Mouse (Mus musculus) midbrain, postnatal 0 days (tissue): Measurements from ENCODE around the gene Tmod1. TPM values are rescaled to one million over a fixed set of nuclear protein-coding genes. Genes with fewer than 3 reads are reported as not detected.

Experiments
- ATAC-seq: fragments of 200-750 bp; cut with Nextera tagmentation; 2 replicates; pipeline ENCODE4 v1.8.0; 2017; ENCODE audit warnings: moderate number of reproducible peaks, mild to moderate bottlenecking, moderate TSS enrichment, moderate library complexity; ENCODE audit not compliant: low FRiP score
- DNase-seq: peaks from one replicate; pipeline ENCODE4 v3.0.0-alpha.2; 2015; ENCODE audit warnings: low spot score
- H3K27ac ChIP-seq: fragments of 300-500 bp; sonication (generic); 2 replicates; pipeline ENCODE4 v1.5.1; 2014; ENCODE audit warnings: low read depth, mild to moderate bottlenecking, low read length, mixed read lengths
- H3K27me3 ChIP-seq: fragments of 300-500 bp; sonication (generic); 2 replicates; pipeline ENCODE4 v1.6.1; 2014; ENCODE audit warnings: low read length, control low read depth, mixed read lengths; ENCODE audit not compliant: insufficient read depth
- H3K36me3 ChIP-seq: fragments of 300-500 bp; sonication (generic); 2 replicates; pipeline ENCODE4 v1.6.1; 2014; ENCODE audit warnings: low read length, control low read depth, mixed read lengths; ENCODE audit not compliant: insufficient read depth
- H3K4me1 ChIP-seq: fragments of 300-500 bp; sonication (generic); 2 replicates; pipeline ENCODE4 v1.6.1; 2014; ENCODE audit warnings: mild to moderate bottlenecking, control low read depth, antibody characterized with exemption, low read length, mixed read lengths; ENCODE audit not compliant: insufficient read depth
- H3K4me2 ChIP-seq: fragments of 300-500 bp; sonication (generic); 2 replicates; pipeline ENCODE4 v1.6.1; 2014; ENCODE audit warnings: low read depth, mild to moderate bottlenecking, low read length, mixed read lengths; ENCODE audit not compliant: poor library complexity, severe bottlenecking
- H3K4me3 ChIP-seq: fragments of 300-500 bp; sonication (generic); 2 replicates; pipeline ENCODE4 v1.5.1; 2014; ENCODE audit warnings: low read depth, mild to moderate bottlenecking, low read length, moderate library complexity
- H3K9ac ChIP-seq: fragments of 300-500 bp; sonication (generic); replicated peaks from 2 replicates; pipeline ENCODE4 v1.6.1; 2014; ENCODE audit warnings: mild to moderate bottlenecking, low read length, moderate library complexity, mixed read lengths; ENCODE audit not compliant: poor library complexity, severe bottlenecking
- H3K9me3 ChIP-seq: fragments of 300-500 bp; sonication (generic); 2 replicates; pipeline ENCODE4 v1.6.1; 2016; ENCODE audit warnings: low read length, control low read depth
- CTCF ChIP-seq: IDR thresholded peaks from 2 replicates; pipeline ENCODE4 v1.5.1; 2016; ENCODE audit warnings: antibody characterized with exemption, mild to moderate bottlenecking
- WGBS: fragments of 180-500 bp; shearing (Covaris S2); extraction: QIAGEN DNeasy Blood & Tissue Kit; methylation state at CpG from one replicate; pipeline ENCODE4 v1.1.7; 2014; 5-methylcytosine and 5-hydroxymethylcytosine counted together
- polyA plus RNA-seq: library from polyadenylated mRNA; unstranded; fragments of >200 nt; fragmentation: Nextera tagmentation; extraction: Ambion mirVana; gene quantifications from 2 replicates; pipeline ENCODE4 v1.2.1, GENCODE M21; 2015
- total RNA-seq: library from RNA; depleted of rRNA; stranded (reverse); fragments of >200 nt; gene quantifications from 2 replicates; pipeline ENCODE4 v1.2.3, GENCODE M21; 2014

Gene Tmod1
- total and polyA plus RNA-seq, 2 experiments from 2014 or later = 0.55 to 0.75 TPM

DNA sequence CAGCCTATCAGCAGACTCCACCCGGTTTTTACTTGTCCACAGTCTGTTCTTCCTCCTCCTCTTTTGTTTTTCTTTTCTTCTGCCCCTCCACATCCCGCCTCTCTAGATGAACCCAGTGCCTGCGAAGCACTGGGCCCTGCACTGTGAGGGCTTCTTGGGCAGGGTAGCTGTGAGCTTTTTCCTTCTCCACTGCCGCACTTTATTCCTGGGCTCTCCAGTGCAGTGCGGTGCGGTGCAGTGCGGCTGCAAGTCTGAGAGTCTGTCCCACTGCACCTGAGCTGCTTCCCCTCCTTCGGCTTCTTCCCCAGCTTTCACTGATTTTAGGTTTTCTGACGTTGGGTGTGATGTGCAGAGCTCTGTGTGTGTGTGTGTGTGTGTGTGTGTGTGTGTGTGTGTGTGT, 6.3 kb upstream of the Tmod1 start:
- WGBS = 70% methylated on average over 9 of the region's 9 CpGs
- H3K9me3 ChIP-seq = no peaks in the 10 kb centered on the region
- H3K27me3 ChIP-seq = peaks cover 2% of the 10 kb centered on the region; the same call in 1 of the 2 replicates
- no peak overlapping the region for H3K4me2 ChIP-seq
- H3K9ac ChIP-seq = no peak overlapping the region
- no peaks in the 10 kb centered on the region for H3K4me1 ChIP-seq
- ATAC-seq (no peak), DNase-seq (no peak)
- H3K36me3 ChIP-seq = peaks cover 10% of the 10 kb centered on the region; the same call in 1 of the 2 replicates
- no peak for TF ChIP-seq CTCF
- H3K4me3 ChIP-seq = no peak overlapping the region
- no peak overlapping the region for H3K27ac ChIP-seq

DNA sequence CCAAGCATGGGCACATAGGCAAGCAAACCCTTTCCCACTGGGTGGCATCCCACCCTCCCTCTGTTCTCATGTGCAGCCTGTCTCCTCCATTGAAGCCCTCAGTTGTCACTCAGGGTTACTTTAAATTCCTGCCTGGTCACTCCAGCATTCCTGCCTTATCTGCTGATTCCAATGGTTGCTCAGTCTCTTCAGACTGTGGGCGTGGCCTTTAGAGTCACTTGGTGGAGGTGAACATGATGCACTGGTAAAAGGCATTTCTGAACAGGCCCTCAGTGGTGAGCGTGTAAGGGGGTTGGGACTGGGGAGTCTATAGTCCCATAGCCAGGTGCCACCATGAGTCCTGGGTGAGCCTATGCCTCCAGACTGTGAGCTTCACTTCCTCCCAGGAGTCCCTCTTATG, 5.5 kb upstream of the Tmod1 start:
- TF ChIP-seq CTCF = no peak
- Histone ChIP-seq H3K4me3 (no peak overlapping the region), H3K36me3 (peaks cover 10% of the 10 kb centered on the region; the same call in 1 of the 2 replicates), H3K27me3 (peaks cover 10% of the 10 kb centered on the region; the same call in 1 of the 2 replicates), H3K4me1 (no peaks in the 10 kb centered on the region), H3K27ac (no peak overlapping the region), H3K4me2 (no peak overlapping the region), H3K9me3 (no peaks in the 10 kb centered on the region), H3K9ac (no peak overlapping the region)
- ATAC-seq (no peak), DNase-seq (no peak)
- 88% methylated on average over 2 of the region's 2 CpGs for WGBS

- ATAC-seq (no peak), DNase-seq (no peak)
- H3K4me2 ChIP-seq = peak overlapping the region; percentile 98
- no peak for TF ChIP-seq CTCF
- H3K4me3 ChIP-seq = peak overlapping the region; percentile 55
- H3K27ac ChIP-seq = no peak overlapping the region
- H3K4me1 ChIP-seq = peaks cover 8% of the 10 kb centered on the region; the same call in 1 of the 2 replicates
- 9% methylated on average over 12 of the region's 12 CpGs for WGBS
- H3K27me3 ChIP-seq = peaks cover 35% of the 10 kb centered on the region; the same call in 1 of the 2 replicates
- H3K9ac ChIP-seq = no peak overlapping the region
- H3K9me3 ChIP-seq = no peaks in the 10 kb centered on the region
- H3K36me3 ChIP-seq = peaks cover 3% of the 10 kb centered on the region; the same call in 1 of the 2 replicates
These were observed 194 bp upstream of the Tmod1 start for GRCm38 (mm10) chr4:46038591-46038891.

DNA sequence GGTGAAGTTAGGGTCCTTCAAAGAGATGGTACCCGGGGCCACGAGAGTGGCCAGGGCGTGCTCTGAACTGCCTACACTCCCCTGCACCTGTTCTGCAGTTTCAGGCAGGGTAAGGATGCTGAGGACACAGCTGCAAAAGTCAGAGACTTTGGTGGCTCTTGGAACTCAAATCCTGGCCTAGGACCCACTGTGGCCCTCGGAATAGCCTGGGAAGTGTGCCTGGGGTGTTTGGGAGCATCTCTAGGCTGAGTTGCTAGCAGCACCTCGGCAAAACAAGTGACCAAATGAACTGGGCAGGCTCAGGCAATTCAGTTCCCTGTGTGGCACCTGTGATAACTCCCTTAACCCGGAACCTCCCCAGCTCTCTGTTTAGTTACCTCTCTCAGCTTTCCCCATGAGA, 1.2 kb downstream of the Tmod1 start:
- no peaks in the 10 kb centered on the region for H3K9me3 ChIP-seq
- H3K36me3 ChIP-seq = peaks cover 3% of the 10 kb centered on the region; the same call in 1 of the 2 replicates
- H3K27ac ChIP-seq = no peak overlapping the region
- ATAC-seq (no peak), DNase-seq (no peak)
- peaks cover 8% of the 10 kb centered on the region; the same call in 1 of the 2 replicates for H3K4me1 ChIP-seq
- 17% methylated on average over 6 of the region's 6 CpGs for WGBS
- H3K4me2 ChIP-seq = peak overlapping the region; percentile 98
- H3K4me3 ChIP-seq = peak overlapping the region; percentile 55; the same call in 1 of the 2 replicates
- no peak for TF ChIP-seq CTCF
- H3K27me3 ChIP-seq = peaks cover 35% of the 10 kb centered on the region; the same call in 1 of the 2 replicates
- no peak overlapping the region for H3K9ac ChIP-seq

GRCm38 (mm10) chr4:46040594-46041192, 2.0 kb downstream of the Tmod1 start:
- H3K27ac ChIP-seq = no peak overlapping the region
- TF ChIP-seq CTCF = peak; percentile 72
- WGBS = 27% methylated on average over 9 of the region's 9 CpGs
- DNase-seq (no peak), ATAC-seq (0 out of 2 replicates have a peak, but pooled peaks have one; percentile 12)
- peaks cover under 1% of the 10 kb centered on the region; the same call in 1 of the 2 replicates for H3K36me3 ChIP-seq
- H3K9me3 ChIP-seq = no peaks in the 10 kb centered on the region
- peaks cover 35% of the 10 kb centered on the region; the same call in 1 of the 2 replicates for H3K27me3 ChIP-seq
- peaks cover 8% of the 10 kb centered on the region; the same call in 1 of the 2 replicates for H3K4me1 ChIP-seq
- H3K4me2 ChIP-seq = no peak overlapping the region
- H3K9ac ChIP-seq = no peak overlapping the region
- H3K4me3 ChIP-seq = no peak overlapping the region

GRCm38 (mm10) chr4:46041761-46042504, 3.2 kb downstream of the Tmod1 start:
- H3K9ac ChIP-seq = no peak overlapping the region
- H3K27ac ChIP-seq = no peak overlapping the region
- no peak for ATAC-seq
- no peak for DNase-seq
- no peaks in the 10 kb centered on the region for H3K9me3 ChIP-seq
- peaks cover 35% of the 10 kb centered on the region; the same call in 1 of the 2 replicates for H3K27me3 ChIP-seq
- H3K4me2 ChIP-seq = no peak overlapping the region
- H3K4me3 ChIP-seq = no peak overlapping the region
- TF ChIP-seq CTCF = no peak
- peaks cover 8% of the 10 kb centered on the region; the same call in 1 of the 2 replicates for H3K4me1 ChIP-seq
- H3K36me3 ChIP-seq = no peaks in the 10 kb centered on the region
- 35% methylated on average over 7 of the region's 7 CpGs for WGBS
